Mouse (Mus musculus) intestine, postnatal 0 days (tissue): Measurements from ENCODE around the gene Gm48551. TPM values are rescaled to one million over a fixed set of nuclear protein-coding genes. Genes with fewer than 3 reads are reported as not detected.
A peak's percentile ranks its signal among the peaks of the same experiment; 100 is the strongest.

Experiments used
- ATAC-seq: fragments of 200-750 bp; cut with Nextera tagmentation; 2 replicates; pipeline ENCODE4 v1.8.0; 2017; ENCODE audit warnings: mild to moderate bottlenecking, moderate TSS enrichment, moderate library complexity
- H3K27ac ChIP-seq: fragments of 300-500 bp; sonication (generic); 2 replicates; pipeline ENCODE4 v1.5.1; 2014; ENCODE audit warnings: mild to moderate bottlenecking, low read depth, low read length, moderate library complexity
- H3K27me3 ChIP-seq: fragments of 300-500 bp; sonication (generic); replicated peaks from 2 replicates; pipeline ENCODE4 v1.6.1; 2014; ENCODE audit warnings: low read length, mixed read lengths; ENCODE audit not compliant: control insufficient read depth, insufficient read depth
- H3K36me3 ChIP-seq: fragments of 300-500 bp; sonication (generic); 2 replicates; pipeline ENCODE4 v1.6.1; 2014; ENCODE audit warnings: mild to moderate bottlenecking, moderate library complexity; ENCODE audit not compliant: control insufficient read depth, insufficient read depth
- H3K4me1 ChIP-seq: fragments of 300-500 bp; sonication (generic); replicated peaks from 2 replicates; pipeline ENCODE4 v1.6.1; 2014; ENCODE audit warnings: antibody characterized with exemption, low read length, mixed read lengths; ENCODE audit not compliant: control insufficient read depth, insufficient read depth
- H3K4me2 ChIP-seq: fragments of 300-500 bp; sonication (generic); replicated peaks from 2 replicates; pipeline ENCODE4 v1.6.1; 2014; ENCODE audit warnings: low read depth, mild to moderate bottlenecking, moderate library complexity
- H3K4me3 ChIP-seq: fragments of 300-500 bp; sonication (generic); 2 replicates; pipeline ENCODE4 v1.5.1; 2014; ENCODE audit warnings: low read depth, low read length
- H3K9ac ChIP-seq: fragments of 300-500 bp; sonication (generic); 2 replicates; pipeline ENCODE4 v1.6.1; 2014; ENCODE audit warnings: mild to moderate bottlenecking, low read depth, low read length
- H3K9me3 ChIP-seq: fragments of 300-500 bp; sonication (generic); 2 replicates; pipeline ENCODE4 v1.6.1; 2016; ENCODE audit warnings: mixed run types; ENCODE audit not compliant: control insufficient read depth
- CTCF ChIP-seq: sonication (generic); IDR thresholded peaks from 2 replicates; pipeline ENCODE4 v1.5.1; 2016; ENCODE audit warnings: low read depth, mild to moderate bottlenecking, control low read depth, antibody characterized with exemption, moderate library complexity
- WGBS: fragments of 180-500 bp; shearing (Covaris S2); extraction: QIAGEN DNeasy Blood & Tissue Kit; methylation state at CpG from one replicate; pipeline ENCODE4 v1.1.7; 2014; 5-methylcytosine and 5-hydroxymethylcytosine counted together
- polyA plus RNA-seq: library from polyadenylated mRNA; unstranded; fragments of >200 nt; fragmentation: Nextera tagmentation; extraction: Ambion mirVana; gene quantifications from 2 replicates; pipeline ENCODE4 v1.2.1, GENCODE M21; 2015

Gene Gm48551
- polyA plus RNA-seq, 1 experiment from 2014 or later, result 0.76 TPM

DNA sequence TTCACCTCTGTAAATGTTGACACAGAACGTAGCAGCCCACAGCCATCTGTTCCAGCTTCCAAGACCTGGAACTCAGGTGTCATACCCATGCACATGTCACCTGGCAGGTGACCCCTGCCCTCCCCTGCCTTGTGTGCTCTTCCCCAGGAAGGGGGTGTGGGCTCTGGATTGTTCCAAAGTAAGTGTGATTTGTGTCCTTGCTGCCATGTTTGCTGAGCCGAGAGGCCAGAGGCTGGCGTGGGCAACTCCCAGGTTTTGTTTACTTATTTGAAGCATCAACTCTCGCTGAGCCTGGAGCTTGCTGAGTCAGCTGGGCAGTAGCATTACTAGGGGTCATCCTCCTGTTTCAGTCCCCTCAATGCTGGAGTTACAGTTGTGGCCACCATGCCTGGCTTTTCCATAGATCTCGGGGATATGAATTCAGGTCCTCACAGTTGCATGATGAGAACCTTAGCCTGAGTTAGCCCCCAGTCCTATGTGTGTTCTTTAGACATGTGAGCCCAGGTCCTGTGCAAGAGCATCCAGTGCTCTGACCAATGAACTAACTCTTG, 4.3 kb downstream of the Gm48551 start, which contains the start of gene Gm48552:
Gm48552 (plus strand) TSS at position 501 of the 551 bp plus-strand sequence.
- Histone ChIP-seq H3K27me3 (no peaks in the 10 kb centered on the region), H3K4me3 (no peak within 1 kb of the TSS), H3K9ac (no peak within 1 kb of the TSS; the same call in 1 of the 2 replicates), H3K4me1 (peaks cover 3% of the 10 kb centered on the region; the same call in 1 of the 2 replicates), H3K27ac (no peak within 1 kb of the TSS), H3K4me2 (no peak within 1 kb of the TSS), H3K9me3 (no peaks in the 10 kb centered on the region), H3K36me3 (peaks cover 34% of the 10 kb centered on the region)
- ATAC-seq, result no peak
- 47% methylated on average over 5 of the region's 5 CpGs for WGBS
- no peak for TF ChIP-seq CTCF

- no peak overlapping the region for H3K27ac ChIP-seq
- no peak overlapping the region for H3K4me3 ChIP-seq
- no peaks in the 10 kb centered on the region for H3K9me3 ChIP-seq
- H3K4me2 ChIP-seq, result no peak overlapping the region
- 76% methylated on average over 3 of the region's 3 CpGs for WGBS
- no peak for TF ChIP-seq CTCF
- peaks cover 34% of the 10 kb centered on the region for H3K36me3 ChIP-seq
- H3K27me3 ChIP-seq, result no peaks in the 10 kb centered on the region
- H3K9ac ChIP-seq, result no peak overlapping the region; the same call in 1 of the 2 replicates
- H3K4me1 ChIP-seq, result peaks cover 3% of the 10 kb centered on the region; the same call in 1 of the 2 replicates
- ATAC-seq, result no peak
Measured at GRCm38 (mm10) chr10:81389373-81389772, 5.1 kb downstream of the Gm48551 start.

- Histone ChIP-seq H3K36me3 (peaks cover 37% of the 10 kb centered on the region), H3K27ac (no peak overlapping the region), H3K4me3 (no peak overlapping the region), H3K9me3 (no peaks in the 10 kb centered on the region), H3K27me3 (no peaks in the 10 kb centered on the region), H3K9ac (no peak overlapping the region), H3K4me2 (no peak overlapping the region), H3K4me1 (peaks cover 2% of the 10 kb centered on the region; the same call in 1 of the 2 replicates)
- ATAC-seq, result no peak
- TF ChIP-seq CTCF, result peak; percentile 93
- 62% methylated on average over 23 of the region's 23 CpGs for WGBS
Measured at GRCm38 (mm10) chr10:81389801-81390677, 5.8 kb downstream of the Gm48551 start.

GRCm38 (mm10) chr10:81390678-81390965, 6.4 kb downstream of the Gm48551 start:
- peaks cover 38% of the 10 kb centered on the region for H3K36me3 ChIP-seq
- 90% methylated on average over 13 of the region's 13 CpGs for WGBS
- no peak for ATAC-seq
- H3K27ac ChIP-seq, result no peak overlapping the region
- H3K4me3 ChIP-seq, result no peak overlapping the region
- no peak overlapping the region for H3K9ac ChIP-seq
- no peaks in the 10 kb centered on the region for H3K9me3 ChIP-seq
- no peak for TF ChIP-seq CTCF
- no peaks in the 10 kb centered on the region for H3K27me3 ChIP-seq
- H3K4me2 ChIP-seq, result no peak overlapping the region
- H3K4me1 ChIP-seq, result no peaks in the 10 kb centered on the region; the same call in 1 of the 2 replicates

GRCm38 (mm10) chr10:81392270-81392669, 8.0 kb downstream of the Gm48551 start:
- peak; percentile 85 for ATAC-seq
- H3K4me3 ChIP-seq, result peak overlapping the region; percentile 48; the same call in 1 of the 2 replicates
- 43% methylated on average over 6 of the region's 6 CpGs for WGBS
- H3K27ac ChIP-seq, result peak overlapping the region; percentile 95
- H3K36me3 ChIP-seq, result peaks cover 29% of the 10 kb centered on the region
- no peak overlapping the region for H3K9ac ChIP-seq
- H3K4me2 ChIP-seq, result peak overlapping the region; percentile 79
- H3K9me3 ChIP-seq, result no peaks in the 10 kb centered on the region
- TF ChIP-seq CTCF, result no peak
- no peaks in the 10 kb centered on the region for H3K27me3 ChIP-seq
- H3K4me1 ChIP-seq, result no peaks in the 10 kb centered on the region; the same call in 1 of the 2 replicates

- TF ChIP-seq CTCF, result no peak
- Histone ChIP-seq H3K4me1 (no peaks in the 10 kb centered on the region; the same call in 1 of the 2 replicates), H3K36me3 (peaks cover 24% of the 10 kb centered on the region), H3K4me3 (peak within 1 kb of the TSS; percentile 48), H3K4me2 (peak within 1 kb of the TSS; percentile 79), H3K27ac (peak within 1 kb of the TSS; percentile 95), H3K27me3 (no peaks in the 10 kb centered on the region), H3K9me3 (no peaks in the 10 kb centered on the region), H3K9ac (peak within 1 kb of the TSS; percentile 63)
- peak; percentile 87 for ATAC-seq
- 32% methylated on average over 14 of the region's 14 CpGs for WGBS
Measured at GRCm38 (mm10) chr10:81392781-81393185, 8.5 kb downstream of the Gm48551 start, which contains the start of gene Smim24. Smim24 (plus strand) TSS chr10:81393051.
